Mouse (Mus musculus) left cerebral cortex, postnatal 14 days (tissue): ENCODE data around the gene a. TPM values are rescaled to one million over a fixed set of nuclear protein-coding genes. Genes with fewer than 3 reads are reported as not detected.
A peak's percentile ranks its signal among the peaks of the same experiment; 100 is the strongest.
"Not testable (repeated sequence)": the region's sequence is repeated elsewhere in the genome, so short reads cannot be mapped to it uniquely, and the experiment has no call there.

Experiments
- DNase-seq, 2 experiments: peaks; one replicate each; pipeline ENCODE4 v3.0.0; 2021 to 2022; ENCODE audit warnings: low spot score in 2 of 2, mixed read lengths in 1 of 2
- intact Hi-C: fragments of 180-260 bp; cut with DNase I; formaldehyde crosslinking; loops from one replicate; pipeline ENCODE4 v1.15.1; 2025
- total RNA-seq, 2 experiments: library from RNA; stranded (reverse); gene quantifications; 2 replicates each; pipeline ENCODE4 v1.2.3; 2021

Gene a
- total RNA-seq, 2 experiments from 2014 or later, result not detected

DNA sequence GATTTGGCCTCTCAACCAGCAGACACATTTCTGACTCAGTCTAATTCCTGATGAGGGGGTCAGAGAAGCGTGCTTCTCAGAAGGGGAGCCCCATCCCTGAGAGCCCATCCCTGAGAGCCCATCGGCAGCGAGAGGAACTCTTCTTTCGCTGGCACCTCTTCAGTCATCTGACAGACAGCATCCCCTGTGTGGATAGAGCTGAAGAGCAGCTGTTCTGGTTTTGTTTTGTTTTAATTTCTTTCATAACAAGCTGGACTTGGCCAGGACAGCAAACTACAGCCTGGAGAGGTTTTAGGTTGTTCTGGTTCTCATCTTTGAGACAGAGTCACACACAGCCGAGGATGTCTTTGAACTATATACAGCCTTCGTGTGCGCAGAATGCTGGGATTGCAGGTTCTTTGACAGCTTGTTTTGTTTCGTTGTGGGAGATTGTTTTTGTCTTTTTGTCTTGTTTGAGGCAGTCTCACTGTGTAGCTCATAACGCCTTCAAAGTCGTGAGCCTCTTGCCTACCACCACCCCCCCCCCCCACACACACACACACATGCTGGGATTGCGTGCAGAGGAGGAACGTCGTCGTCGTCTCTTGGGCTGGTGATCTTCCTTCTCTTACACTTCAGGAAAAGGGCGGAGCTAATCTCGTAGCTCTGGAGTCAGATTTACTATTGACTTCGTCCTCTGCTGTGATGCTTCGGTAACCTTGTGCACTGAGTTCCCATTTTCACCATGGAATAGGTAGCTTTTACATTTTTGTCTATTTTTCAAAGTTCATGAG lies 241.9 kb downstream of the a start:
- no peak for DNase-seq
- intact Hi-C loops, result no loop called here

DNA sequence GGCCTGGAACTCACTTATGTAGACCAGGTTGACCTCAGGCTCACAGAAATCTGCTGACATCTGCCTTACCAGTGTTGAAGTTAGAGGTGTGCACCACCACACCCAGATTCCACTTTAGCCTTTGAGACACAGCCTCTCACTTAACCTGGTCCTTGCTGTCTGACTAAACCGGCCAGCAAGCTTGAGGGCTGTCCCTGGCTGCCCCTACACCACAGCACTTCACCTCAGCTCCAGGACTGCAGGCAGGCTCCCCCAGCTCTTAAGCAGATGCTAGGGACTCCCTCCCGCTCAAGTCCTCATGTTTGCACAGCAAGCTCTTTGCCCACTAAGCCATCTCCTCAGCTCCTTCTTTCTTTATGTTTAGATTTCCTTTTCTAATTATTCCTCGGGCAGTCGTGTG lies 248.8 kb downstream of the a start:
- intact Hi-C loops, result no loop called here
- no peak for DNase-seq

DNA sequence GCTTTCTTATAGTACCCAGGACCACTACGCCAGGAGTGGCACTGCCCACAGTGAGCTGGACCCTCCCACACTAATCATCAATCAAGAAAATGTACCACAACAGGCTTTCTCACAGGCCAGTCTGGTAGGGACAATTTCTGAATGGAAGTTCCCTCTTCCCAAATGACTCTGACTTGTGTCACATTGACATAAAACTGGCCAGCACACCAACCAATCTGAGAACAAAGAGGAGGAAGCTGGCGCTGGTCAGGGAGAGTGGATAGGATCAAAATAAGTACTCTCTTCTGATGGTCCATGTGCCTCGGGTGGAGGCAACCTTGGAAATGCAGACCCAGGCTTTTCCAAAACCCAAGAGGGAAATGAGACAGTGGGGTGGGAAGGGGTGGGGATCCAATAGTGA lies 253.3 kb downstream of the a start:
- no peak for DNase-seq
- intact Hi-C loops, result no loop called here

DNA sequence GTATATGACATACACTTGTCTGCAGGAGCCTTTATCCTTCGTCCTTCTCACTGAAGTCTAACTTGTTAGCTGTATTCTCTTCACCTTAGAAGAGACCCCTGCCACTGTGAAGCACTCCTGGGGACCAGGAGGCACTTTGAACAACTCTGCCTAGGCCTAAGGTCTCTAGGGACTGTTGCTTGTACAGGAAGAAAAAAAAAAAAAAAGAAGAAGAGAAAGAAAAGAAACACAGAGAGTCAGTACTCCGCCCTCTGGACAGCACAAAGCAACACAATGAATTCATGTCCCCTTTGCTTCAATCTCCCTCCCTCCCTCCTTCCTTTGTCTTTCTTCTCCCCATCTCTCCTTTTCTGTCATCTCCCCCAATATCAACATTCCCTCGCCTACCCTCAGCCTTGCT lies 253.9 kb downstream of the a start:
- intact Hi-C loops, result no loop called here
- no peak for DNase-seq

DNA sequence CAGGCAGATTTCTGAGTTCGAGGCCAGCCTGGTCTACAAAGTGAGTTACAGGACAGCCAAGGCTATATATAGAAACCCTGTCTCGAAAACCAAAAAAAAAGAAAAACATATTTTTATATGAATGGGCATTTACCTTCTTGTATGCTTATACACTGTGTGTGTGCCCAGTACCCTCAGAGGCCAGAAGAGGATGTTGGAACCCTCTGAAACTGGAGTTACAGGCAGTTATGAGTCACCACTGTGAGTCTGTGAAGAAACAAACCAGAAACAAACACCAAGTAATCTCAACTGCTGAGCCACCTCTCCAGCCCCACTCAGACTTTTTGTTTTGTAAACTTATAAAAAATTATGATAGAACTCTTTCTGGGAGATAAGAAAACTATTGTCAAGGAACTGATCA lies 255.6 kb downstream of the a start:
- no peak for DNase-seq
- intact Hi-C loops, result no loop called here

DNA sequence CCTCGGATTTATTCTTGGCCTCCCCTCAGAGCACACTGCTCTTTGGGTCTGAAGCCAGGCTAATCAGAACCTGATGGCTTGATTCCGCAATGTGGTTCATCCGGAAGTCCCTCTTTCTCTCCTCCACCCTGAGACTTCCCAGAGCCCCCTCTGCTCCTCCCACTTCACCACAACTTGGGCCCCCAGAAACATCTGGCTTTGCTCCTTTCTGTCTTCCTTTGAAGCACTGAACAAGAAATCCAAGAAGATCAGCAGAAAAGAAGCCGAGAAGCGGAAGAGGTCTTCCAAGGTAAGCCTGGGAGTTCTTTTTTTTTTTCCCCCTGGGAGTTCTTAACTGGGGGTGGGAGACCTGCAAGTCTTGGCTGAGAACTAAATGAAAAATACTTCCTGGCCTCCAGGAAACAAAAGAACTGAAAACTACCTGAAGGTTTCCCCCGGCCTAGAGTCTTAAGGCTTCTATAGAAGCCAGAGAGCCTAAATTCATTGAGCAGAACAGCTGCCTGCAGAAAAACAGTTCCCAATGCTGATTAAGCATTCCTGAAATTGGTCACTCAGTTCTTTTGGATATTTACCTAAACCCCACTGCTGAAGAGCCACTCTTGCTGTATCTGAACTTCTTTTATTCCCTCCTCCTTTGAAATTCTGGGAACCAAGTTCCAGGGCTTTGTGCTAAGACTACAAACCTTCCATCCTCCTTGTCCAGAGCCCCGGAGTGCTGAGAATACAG lies 256.4 kb downstream of the a start:
- no peak for DNase-seq
- intact Hi-C loops, result no loop called here

DNA sequence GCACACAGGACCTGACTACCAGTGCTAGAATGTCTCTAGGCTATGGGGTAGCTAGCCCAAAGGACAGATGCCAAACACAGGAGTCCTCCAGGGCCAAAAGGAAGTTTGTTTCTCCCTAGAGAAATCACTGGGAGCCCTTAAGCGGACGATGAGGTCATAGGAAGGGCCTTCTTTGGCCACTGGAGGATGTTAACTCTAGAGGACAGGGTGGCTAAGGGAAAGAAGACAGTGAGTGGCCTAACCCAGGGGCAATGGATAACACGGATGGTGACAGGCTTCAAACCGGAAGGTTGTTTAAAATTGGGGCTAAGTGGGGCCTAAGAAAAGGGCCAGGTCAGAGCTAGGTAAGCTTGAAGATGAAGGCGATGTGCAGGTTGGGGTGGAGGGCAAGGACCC lies 258.9 kb downstream of the a start:
- intact Hi-C loops, result no loop called here
- no peak for DNase-seq

DNA sequence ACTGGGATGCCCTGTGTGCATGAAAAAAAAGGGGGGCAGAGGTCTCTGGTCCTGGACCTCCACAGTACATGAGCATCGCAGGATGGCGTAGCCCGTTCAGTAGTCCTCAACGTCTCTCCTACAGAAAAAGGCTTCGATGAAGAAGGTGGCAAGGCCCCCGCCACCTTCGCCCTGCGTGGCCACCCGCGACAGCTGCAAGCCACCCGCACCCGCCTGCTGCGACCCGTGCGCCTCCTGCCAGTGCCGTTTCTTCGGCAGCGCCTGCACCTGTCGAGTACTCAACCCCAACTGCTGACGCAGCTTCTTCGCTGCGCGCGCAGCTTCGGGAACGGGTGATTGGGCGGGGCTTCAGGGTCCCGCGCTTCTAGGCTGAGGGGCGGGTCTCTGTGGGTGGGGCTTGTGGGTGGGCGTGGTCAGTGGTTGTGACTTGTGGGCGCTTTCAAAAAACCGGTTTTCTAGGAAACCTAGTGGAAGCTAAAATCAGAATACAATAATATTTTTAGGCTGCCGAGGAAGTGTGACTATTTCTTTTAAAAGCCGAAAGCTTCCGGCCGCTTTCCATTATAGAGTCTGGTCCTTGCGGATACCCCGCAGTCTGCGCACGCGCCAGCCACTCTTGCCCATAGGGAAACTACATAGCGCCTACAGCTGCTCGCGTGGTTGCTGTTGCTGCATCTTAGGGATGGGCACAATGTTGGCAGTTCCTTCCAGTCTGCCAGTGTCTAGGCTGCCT lies 259.5 kb downstream of the a start:
- DNase-seq, result peak; percentile 95 to 96
- intact Hi-C loops, result no loop called here

DNA sequence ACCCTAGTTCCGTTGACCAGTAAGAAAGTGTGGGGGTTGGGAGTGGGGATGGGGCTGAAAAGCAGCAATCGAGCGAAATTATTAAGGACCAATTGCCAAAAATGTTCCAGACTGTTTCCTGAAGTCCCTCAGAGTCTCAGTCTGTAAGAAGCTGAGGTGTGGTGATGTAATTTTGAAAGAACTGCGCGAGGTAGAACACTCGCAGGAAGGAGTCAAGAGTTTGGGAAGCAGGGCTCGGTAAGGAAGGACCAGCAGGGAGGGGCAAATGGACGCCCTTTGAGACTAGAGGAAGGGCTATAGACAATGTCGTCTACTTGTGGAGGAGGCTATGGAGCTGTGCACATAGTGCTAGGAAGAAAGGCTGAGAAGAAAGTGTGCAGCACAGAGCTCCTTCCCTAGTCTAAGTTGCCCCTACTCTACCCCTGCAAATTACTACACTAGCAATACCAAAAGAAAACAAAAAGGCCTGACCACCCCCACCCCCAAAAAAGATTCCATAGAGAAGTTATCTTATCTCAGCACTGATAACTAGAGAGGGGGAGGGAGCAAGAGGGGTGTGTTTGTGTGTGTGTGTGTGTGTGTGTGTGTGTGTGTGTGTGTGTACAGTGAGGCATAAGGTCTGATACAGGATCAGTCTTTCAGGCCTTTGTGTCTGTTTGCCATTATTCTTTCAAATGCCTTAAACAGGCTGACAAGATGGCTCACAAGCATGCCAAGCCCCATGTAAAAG lies 260.6 kb downstream of the a start:
- DNase-seq, result no peak
- intact Hi-C loops, result no loop called here

DNA sequence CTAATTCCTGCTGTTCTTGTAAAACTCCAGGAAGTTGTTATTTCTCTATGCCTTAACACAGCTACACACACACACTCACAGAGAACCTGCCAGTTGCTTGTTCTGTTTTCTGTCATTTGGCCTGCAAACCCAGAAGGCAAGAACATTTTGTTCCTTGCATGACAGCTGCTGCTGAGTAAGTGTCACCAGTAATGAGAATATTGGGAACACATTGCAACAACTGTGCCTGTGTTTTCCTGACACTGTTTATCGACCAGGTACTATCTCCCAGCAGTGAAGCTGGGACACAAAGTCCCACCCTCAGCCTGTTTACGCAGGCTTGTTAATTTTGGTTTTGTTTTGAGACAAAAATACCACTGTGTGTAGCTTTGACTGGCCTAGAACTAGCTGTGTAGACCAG lies 261.5 kb downstream of the a start:
- intact Hi-C loops, result no loop called here

DNA sequence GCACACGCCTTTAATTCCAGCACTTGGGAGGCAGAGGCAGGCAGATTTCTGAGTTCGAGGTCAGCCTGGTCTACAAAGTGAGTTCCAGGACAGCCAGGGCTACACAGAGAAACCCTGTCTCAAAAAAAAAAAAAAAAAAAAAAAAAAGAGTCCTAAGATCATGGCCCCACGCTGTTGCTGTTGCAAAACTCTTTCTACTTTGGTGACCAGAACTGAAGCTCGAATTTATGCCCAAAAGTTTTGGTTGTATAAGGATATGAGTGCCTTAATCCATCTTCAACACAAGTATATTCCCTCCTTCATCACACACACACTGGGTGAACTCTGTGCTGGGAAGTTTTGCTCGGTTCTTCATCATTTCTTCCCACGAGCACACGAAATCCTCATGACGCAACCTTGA lies 262.3 kb downstream of the a start:
- DNase-seq, intact Hi-C loops: not testable (repeated sequence)

More for the DNA sequence above, 261.5 kb downstream of the a start:
- peak; percentile 7 to 57 for DNase-seq

DNA sequence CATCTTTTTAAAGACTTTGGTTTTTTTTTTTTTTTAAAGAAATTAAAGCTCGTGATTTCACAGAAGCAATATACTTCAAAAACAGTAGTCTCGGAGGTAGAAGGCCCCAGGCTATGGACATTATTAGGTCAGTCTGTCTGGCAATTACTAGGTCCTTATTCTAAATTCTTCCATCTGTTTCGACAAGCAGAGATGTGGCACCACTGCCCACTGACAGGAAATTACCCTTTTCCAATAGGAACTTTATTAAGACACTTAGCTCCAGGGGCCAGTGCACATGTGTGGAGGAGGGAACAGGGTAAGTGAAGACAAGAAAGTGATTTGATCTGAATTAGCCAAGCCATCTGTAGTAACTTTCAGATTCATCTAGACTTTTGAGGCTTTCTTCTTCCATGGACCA lies 263.5 kb downstream of the a start:
- DNase-seq, result no peak
- intact Hi-C loops, result no loop called here

DNA sequence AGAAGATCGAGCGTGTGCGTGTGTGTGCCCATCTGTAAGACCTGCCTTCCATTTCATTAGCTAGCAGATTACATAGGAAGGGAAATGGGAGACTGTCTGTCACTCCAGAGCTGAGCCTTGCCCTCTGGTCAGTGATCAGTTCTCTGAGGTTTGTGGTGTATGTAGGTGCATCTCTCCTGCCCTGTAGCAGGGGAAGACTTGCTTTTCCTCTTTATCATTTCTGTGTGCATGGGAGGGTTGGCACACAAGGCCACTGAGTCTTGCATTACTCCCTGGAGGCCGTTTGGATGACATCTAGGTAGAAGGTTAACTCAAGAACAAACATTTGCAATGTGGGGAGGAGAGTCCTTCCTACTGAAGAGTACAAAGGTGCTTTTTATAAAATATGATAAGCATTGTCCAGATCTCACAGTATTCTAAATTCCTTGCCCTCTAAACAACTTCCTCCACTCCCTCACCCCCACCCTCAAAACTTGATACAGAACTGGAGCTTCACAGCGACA lies 264.9 kb downstream of the a start:
- intact Hi-C loops, result no loop called here
- no peak for DNase-seq

DNA sequence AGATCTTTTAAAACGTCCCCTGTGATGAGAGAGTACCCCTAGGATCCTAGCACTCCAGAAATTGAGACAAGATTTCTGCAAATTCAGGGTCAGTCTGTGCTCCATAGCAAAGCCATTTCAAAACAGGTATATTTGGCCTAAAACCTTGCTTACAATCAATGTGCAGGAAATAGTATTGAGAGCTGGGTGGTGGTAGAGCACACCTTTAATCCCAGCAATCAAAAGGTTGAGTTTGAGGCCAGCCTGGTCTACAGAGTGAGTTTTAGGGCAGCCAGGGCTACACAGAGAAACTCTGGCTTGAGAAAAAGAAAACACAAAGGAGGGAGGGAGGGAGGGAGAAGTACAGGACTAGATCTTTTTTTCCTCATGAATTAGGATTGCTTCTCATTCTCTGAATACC lies 266.2 kb downstream of the a start:
- intact Hi-C loops, result no loop called here
- no peak for DNase-seq

DNA sequence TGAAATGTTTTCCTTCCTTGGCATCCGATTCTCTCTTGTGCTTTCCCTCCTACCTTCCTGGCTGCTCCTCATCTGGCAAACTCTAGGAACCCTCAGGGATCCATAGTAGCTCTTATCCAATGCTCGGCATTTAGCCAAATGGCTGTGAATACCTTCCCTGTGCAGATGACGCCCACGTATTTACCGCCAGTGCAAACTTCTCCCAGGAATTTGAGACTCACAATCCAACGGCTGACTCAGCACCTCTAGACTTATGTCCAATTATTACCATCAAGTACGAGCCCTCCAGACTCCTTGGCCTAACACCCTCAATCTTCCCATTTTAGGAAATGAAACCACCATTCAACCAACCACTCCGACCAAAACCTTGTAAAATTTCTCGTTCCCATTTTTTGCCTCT lies 279.8 kb downstream of the a start:
- no peak for DNase-seq
- intact Hi-C loops, result no loop called here

DNA sequence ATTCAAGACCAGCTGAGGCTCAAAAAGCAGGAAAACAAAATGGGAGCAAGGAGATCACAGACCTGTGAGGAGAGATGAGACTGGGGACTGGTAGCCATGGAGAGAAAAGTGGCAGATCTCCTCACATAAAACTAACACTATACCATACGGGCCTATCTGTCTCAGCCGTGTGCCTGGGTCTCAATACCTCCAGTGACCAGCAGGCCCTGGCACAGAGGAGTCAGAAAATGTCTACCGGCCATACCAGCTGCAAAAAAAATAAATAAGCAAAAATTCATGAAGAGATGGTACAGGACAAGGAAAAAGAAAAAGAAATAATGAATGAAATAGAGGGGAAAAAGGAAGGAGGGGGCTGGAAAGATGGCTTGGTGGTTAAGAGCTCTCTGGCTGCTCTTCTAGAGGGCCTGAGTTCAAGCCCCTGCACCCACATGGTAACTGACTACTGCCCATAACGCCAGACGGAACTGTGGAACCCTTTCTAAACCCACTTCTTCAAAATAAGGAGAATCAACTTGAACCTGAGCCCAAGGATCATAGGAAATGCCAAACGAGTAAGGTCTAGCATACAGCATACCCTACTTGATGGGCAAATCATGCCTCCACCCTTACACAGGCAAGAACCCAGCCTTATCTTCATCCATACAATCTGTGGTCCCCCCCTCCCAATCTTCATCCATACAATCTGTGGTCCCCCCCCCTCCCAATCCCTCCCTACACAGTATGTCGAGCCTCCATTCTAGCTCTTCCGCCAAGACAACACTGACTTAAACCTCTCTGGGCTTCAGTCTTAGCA lies 281.3 kb downstream of the a start:
- DNase-seq, result no peak
- intact Hi-C loops, result no loop called here

DNA sequence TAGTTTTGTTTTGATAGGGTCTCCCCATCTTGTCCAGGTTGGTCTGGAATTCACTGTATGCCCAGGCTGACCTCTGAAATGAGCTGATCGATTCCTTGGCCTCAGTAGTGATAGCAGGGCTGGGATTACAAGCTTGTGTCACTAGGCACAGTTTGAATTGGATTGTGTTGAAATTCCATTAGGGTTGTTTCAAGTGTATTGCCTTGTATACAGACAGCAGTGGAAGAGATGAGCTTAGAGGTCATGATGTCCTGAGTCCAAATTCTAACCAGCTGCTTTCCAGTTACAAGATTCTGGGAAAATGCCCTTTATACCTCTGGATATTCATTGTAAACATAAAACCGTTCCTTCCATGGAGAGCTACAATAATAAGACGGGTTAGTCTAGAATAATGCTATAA lies 282.1 kb downstream of the a start:
- intact Hi-C loops, result no loop called here
- no peak for DNase-seq

DNA sequence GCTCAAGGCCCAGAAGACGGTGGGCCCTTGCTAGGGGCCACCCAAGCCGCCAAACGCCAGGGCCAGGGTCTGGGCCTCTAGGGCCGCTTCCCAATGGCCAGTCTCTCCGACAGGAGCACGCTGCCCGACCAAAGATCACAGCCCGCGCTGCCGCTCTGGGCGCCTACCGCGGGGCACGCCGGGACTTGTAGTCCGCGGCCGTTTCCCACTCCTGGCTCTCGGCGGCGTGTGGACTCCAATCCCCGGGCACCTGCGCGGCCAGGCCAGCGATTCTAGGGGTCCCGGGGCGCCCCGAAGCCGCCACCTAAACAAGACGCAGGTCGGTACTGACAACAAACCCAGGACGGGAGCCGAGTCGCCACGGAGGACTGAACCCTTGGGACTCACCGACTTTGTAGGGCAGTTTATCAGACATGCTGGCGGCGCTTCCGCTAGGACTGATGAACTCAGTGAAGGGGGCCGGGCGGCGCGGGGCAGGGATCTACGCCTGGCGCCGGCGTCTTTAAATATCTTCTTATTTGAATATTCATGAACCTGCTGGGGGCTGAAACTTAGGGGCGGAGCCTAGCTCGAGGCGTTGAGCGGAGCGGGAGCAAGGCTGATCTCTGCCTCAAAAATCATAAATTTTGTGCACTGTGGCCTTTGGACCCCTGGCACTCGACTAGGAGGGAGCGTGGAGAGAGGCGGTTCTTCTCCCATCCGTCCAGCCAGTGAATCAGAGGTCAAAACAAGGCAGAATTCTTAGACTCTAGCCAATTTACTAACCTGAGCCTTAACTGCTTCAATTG lies 283.0 kb downstream of the a start, which contains the start of gene Ahcy:
Ahcy (minus strand) TSS at position 520 of the 788 bp plus-strand sequence.
- intact Hi-C loops, result no loop called here
- peak; percentile 82 to 87 for DNase-seq
